Mouse (Mus musculus): Measurements from ENCODE around the gene Tmem203. TPM values are rescaled to one million over a fixed set of nuclear protein-coding genes. Genes with fewer than 3 reads are reported as not detected.
"Not testable (repeated sequence)": the region's sequence is repeated elsewhere in the genome, so short reads cannot be mapped to it uniquely, and the experiment has no call there.

Tmem203 gene
- total RNA-seq, 2 experiments from 2014 or later = 14.8 to 15.2 TPM

- no peak for DNase-seq
These were observed 21.8 kb upstream of the Tmem203 start for GRCm38 (mm10) chr2:25233421-25233820.

GRCm38 (mm10) chr2:25234050-25234449 lies 21.2 kb upstream of the Tmem203 start, which contains the start of gene Slc34a3:
TSS of gene Slc34a3 (minus strand) at chr2:25234364.
- no peak for DNase-seq

GRCm38 (mm10) chr2:25234551-25235220 lies 20.6 kb upstream of the Tmem203 start:
- no peak for DNase-seq

- no peak for DNase-seq
These were observed 18.6 kb upstream of the Tmem203 start, which contains the start of gene Rnf224 for GRCm38 (mm10) chr2:25236614-25237013. TSS of gene Rnf224 (minus strand) at chr2:25236787.

- no peak for DNase-seq
These were observed 17.7 kb upstream of the Tmem203 start for GRCm38 (mm10) chr2:25237522-25237921.

GRCm38 (mm10) chr2:25238106-25238505 lies 17.1 kb upstream of the Tmem203 start:
- DNase-seq = no peak

GRCm38 (mm10) chr2:25239766-25240165 lies 15.5 kb upstream of the Tmem203 start:
- DNase-seq = no peak

- DNase-seq = no peak
These were observed 14.9 kb upstream of the Tmem203 start for GRCm38 (mm10) chr2:25240310-25240709.

GRCm38 (mm10) chr2:25240723-25241437 lies 14.4 kb upstream of the Tmem203 start:
- peak; percentile 73 for DNase-seq

GRCm38 (mm10) chr2:25241438-25241775 lies 13.8 kb upstream of the Tmem203 start:
- no peak for DNase-seq

- no peak for DNase-seq
These were observed 13.1 kb upstream of the Tmem203 start, which contains the start of the genes Rnf208 and Cysrt1 for GRCm38 (mm10) chr2:25242101-25242506. TSS of gene Rnf208 (plus strand) at chr2:25242255. TSS of gene Cysrt1 (minus strand) at chr2:25242452.

- DNase-seq = no peak
These were observed 11.9 kb upstream of the Tmem203 start for GRCm38 (mm10) chr2:25243342-25243741.

- DNase-seq = no peak
These were observed 11.1 kb upstream of the Tmem203 start for GRCm38 (mm10) chr2:25244144-25244543.

- DNase-seq = no peak
These were observed 8.8 kb upstream of the Tmem203 start, which contains the start of gene AL732309.1 for GRCm38 (mm10) chr2:25246183-25247072. TSS of gene AL732309.1 (minus strand) at chr2:25246863.

GRCm38 (mm10) chr2:25252331-25252730 lies 2.9 kb upstream of the Tmem203 start:
- no peak for DNase-seq

- peak; percentile 30 to 58 for DNase-seq
These were observed 1.3 kb downstream of the Tmem203 start for GRCm38 (mm10) chr2:25256443-25257109.

- not testable (repeated sequence) for DNase-seq
These were observed 2.0 kb downstream of the Tmem203 start for GRCm38 (mm10) chr2:25257250-25257649.

- no peak for DNase-seq
These were observed 3.6 kb downstream of the Tmem203 start for GRCm38 (mm10) chr2:25258887-25259286.

- DNase-seq = no peak
These were observed 6.6 kb downstream of the Tmem203 start for GRCm38 (mm10) chr2:25261870-25262269.

GRCm38 (mm10) chr2:25262291-25262767 lies 7.1 kb downstream of the Tmem203 start, which contains the start of gene Tprn:
TSS of gene Tprn (plus strand) at chr2:25262618.
- peak; percentile 94 to 98 for DNase-seq

- peak; percentile 26 to 35 for DNase-seq
These were observed 7.8 kb downstream of the Tmem203 start for GRCm38 (mm10) chr2:25262795-25263622.

Measured in heart, adult 18-20 months (tissue).